Mouse (Mus musculus): ENCODE measurements around the gene Ms4a12. TPM values are rescaled to one million over a fixed set of nuclear protein-coding genes. Genes with fewer than 3 reads are reported as not detected.

Ms4a12 gene
- total RNA-seq (2023; ENCODE audit: inconsistent age), result 0.29 to 1.0 TPM (median 0.43 TPM) in 4 replicates

DNA sequence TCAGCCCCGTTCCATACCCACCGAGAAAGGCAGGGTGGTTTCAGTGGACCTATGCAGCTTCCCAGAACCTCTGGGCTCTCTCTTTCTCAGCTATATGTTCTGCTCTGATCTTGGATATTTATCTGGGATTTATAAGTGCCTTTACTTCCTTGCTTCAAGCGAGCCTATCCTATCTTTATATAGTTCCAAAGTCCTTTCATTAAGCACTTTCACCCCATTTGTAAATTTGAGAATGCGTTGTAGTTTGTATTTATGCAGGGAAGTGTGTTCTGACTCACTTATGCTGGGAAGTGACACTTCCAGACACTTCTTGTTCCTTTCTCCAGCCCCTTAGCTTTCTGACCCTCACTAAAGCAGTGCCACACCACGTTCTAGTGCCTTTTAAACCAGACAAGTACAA, at the start of gene Ms4a12:
Gene Ms4a12 (minus strand): TSS at position 101 of the 400 bp plus-strand sequence.

DNA sequence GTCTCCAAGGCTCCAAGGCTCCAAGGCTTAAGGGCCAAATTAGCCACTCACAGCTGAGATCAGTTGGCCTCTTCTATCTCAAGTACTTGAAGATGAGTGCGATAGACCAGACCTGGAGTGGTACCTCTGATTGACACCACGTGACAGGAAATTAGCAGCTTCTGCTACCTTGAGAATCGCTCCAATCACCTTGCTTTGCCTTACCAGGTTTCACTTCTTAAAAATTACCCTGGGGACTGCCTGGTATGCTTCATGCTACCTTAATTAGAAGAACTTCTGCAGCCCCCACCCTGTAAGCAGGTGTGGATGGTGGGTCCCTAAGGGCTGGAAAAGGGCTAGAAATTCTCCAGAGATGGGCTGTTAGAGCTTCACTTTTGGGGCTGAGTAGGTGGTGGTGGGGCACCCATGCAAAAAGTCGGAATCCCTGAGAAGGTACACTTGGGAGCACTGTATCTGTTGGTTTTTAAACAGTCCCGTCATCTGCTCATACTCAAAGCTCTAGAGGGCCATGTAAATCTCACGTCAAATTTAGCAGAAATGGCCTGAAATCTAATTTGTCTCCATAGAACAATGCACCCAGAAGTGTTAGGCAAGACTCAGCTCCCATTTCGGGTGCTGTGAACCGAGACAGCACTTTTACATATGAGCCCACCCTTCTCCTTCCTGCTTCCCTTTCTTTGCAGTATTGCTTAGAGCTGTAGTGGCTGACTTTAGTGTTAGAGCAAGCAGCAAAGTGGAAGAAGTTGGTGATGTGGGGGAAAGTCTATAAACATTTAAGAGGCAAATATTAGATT, 34.0 kb upstream of the Ms4a12 start, which contains the start of gene Ms4a1:
Gene Ms4a1 (minus strand): TSS at position 190 of the 794 bp plus-strand sequence.

DNA sequence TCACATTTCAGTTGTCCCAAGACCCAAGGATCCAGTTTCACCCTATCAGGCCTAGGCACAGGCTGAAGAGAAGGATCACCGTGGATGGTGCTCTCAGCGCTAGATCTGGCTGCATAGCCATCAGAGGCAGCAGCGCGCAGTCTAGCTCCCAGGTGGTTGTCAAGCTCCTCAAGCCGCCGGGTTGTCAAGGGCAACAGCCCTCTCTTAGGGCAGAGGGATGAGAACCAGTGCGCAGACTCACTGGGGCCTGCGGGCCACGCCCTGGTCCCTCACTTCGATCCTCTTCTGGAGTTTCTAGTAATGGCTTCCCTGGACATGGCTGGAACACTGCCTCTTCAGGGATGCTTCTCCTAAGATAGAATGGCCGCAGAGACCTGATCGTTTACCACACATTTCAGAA, 35.7 kb downstream of the Ms4a12 start, which contains the start of gene Ms4a13:
Gene Ms4a13 (minus strand): TSS at position 192 of the 400 bp plus-strand sequence.

DNA sequence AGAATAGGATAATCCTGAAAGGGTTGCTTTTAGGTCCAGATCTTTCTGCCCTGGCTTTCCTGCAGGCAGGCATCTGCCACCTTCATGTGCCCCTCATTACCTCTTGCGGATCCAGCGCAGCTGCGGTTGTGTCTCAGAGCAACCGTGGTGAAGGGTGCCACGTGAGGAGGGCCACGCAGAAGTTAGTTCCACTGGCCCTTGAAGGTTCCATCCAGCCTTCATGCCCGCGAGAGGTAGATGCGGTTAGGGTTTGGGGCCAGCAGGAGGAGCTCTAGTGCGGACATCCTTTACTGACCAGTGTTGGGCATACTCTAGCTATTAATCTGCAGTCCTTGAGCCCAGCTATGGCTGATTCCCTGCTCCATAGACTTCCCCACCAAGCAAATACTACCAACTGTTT, 67.1 kb downstream of the Ms4a12 start, which contains the start of gene 1700025F22Rik:
Gene 1700025F22Rik (minus strand): TSS at position 149 of the 400 bp plus-strand sequence.

Other genes starting within 250 kb of the Ms4a12 start
- gene Ms4a15, start 239.2 kb downstream of the Ms4a12 start, total RNA-seq (2023; ENCODE audit: inconsistent age), result not detected in 4 replicates
- gene Ms4a18, start 214.4 kb downstream of the Ms4a12 start, total RNA-seq (2023; ENCODE audit: inconsistent age), result not detected in 4 replicates
- gene Ms4a8a, start 151.3 kb downstream of the Ms4a12 start, total RNA-seq (2023; ENCODE audit: inconsistent age), result 0.66 to 0.70 TPM (median 0.66 TPM) in 3 of 4 replicates, not detected in the other
- gene 1700017D01Rik, start 101.6 kb downstream of the Ms4a12 start, total RNA-seq (2023; ENCODE audit: inconsistent age), result not detected in 4 replicates
- not detected in 4 replicates for gene 1700025F22Rik, start 67.1 kb downstream of the Ms4a12 start, total RNA-seq (2023; ENCODE audit: inconsistent age)
- gene Ms4a13, start 35.7 kb downstream of the Ms4a12 start, total RNA-seq (2023; ENCODE audit: inconsistent age), result not detected in 4 replicates
- 698 to 773 TPM (median 771 TPM) in 4 replicates for gene Ms4a1, start 33.8 kb upstream of the Ms4a12 start, total RNA-seq (2023; ENCODE audit: inconsistent age)
- gene Ms4a5, start 51.4 kb upstream of the Ms4a12 start, total RNA-seq (2023; ENCODE audit: inconsistent age), result not detected in 4 replicates
- 0.45 to 0.80 TPM (median 0.62 TPM) in 4 replicates for gene Ms4a14, start 82.0 kb upstream of the Ms4a12 start, total RNA-seq (2023; ENCODE audit: inconsistent age)
- gene Ms4a7, start 103.7 kb upstream of the Ms4a12 start, total RNA-seq (2023; ENCODE audit: inconsistent age), result 1.4 to 3.6 TPM (median 1.9 TPM) in 4 replicates
- gene Ms4a4a, start 143.1 kb upstream of the Ms4a12 start, total RNA-seq (2023; ENCODE audit: inconsistent age), result 1.7 to 3.0 TPM (median 2.1 TPM) in 4 replicates
- gene Ms4a4c, start 172.3 kb upstream of the Ms4a12 start, total RNA-seq (2023; ENCODE audit: inconsistent age), result 171 to 202 TPM (median 193 TPM) in 4 replicates
- gene Ms4a4b, start 211.1 kb upstream of the Ms4a12 start, total RNA-seq (2023; ENCODE audit: inconsistent age), result 19.0 to 28.4 TPM (median 21.9 TPM) in 4 replicates
- gene Ms4a6c, start 236.9 kb upstream of the Ms4a12 start, total RNA-seq (2023; ENCODE audit: inconsistent age), result 17.6 to 21.8 TPM (median 20.2 TPM) in 4 replicates

Measured in B cell, adult (primary cell).